Mouse (Mus musculus): ENCODE data around the gene Gm42742.

DNA sequence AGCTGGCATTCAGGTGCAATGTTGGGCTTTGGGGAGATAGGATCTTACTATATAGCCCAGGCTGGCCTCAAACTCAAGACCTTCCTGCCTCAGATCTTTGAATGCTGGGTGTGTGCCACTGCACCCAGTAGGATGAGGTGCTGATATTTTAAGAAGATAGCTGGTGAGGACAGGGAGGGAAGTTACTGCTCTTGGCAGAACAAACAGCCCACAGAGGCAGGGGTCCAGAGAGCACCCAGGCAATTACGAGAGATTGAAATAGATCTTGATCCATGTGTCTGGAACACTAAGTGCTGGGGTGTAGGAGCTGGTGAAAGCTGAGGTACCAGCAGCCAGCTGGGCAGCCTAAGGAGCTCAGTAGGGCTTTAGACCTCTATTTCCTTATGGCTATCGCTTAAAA is 39.3 kb downstream of the Gm42742 start:
- TF ChIP-seq POLR2A (IDR thresholded peaks at IDR 0.05; ENCODE audit: borderline replicate concordance, insufficient read depth, low read length) = no peak
- no peak for TF ChIP-seq CTCF (IDR thresholded peaks at IDR 0.05; ENCODE audit: borderline replicate concordance, insufficient read depth, low read depth, low read length)

Measured in cerebellum, adult 2 months (tissue).